Mouse (Mus musculus) MEL (cell line): Measurements from ENCODE around the gene Lipt1. TPM values are rescaled to one million over a fixed set of nuclear protein-coding genes. Genes with fewer than 3 reads are reported as not detected.
A peak's percentile ranks its signal among the peaks of the same experiment; 100 is the strongest.

Source experiments
- DNase-seq: peaks from one replicate; pipeline ENCODE4 v3.0.0; 2011; ENCODE audit warnings: low read depth, low spot score
- H3K27ac ChIP-seq: 2 replicates; pipeline ENCODE4 v1.5.1; 2012; ENCODE audit warnings: low read depth, mild to moderate bottlenecking, control low read depth, low read length, moderate library complexity; ENCODE audit not compliant: control insufficient read depth
- H3K27me3 ChIP-seq, 2 experiments: fragments of 150-350 bp in 1 of 2; sonication (generic) in 1 of 2; 2 replicates each; pipeline ENCODE4 v1.6.1; 2012; ENCODE audit warnings: low read length in 2 of 2, mild to moderate bottlenecking in 2 of 2, improper control_type of control experiment in 1 of 2, moderate library complexity in 1 of 2; ENCODE audit not compliant: insufficient read depth in 2 of 2, control insufficient read depth in 1 of 2
- H3K36me3 ChIP-seq, 2 experiments: 2 replicates each; pipeline ENCODE4 v1.6.1; 2012 to 2014; ENCODE audit warnings: low read length in 2 of 2, improper control_type of control experiment in 1 of 2, inconsistent platforms in 1 of 2, mild to moderate bottlenecking in 1 of 2; ENCODE audit not compliant: insufficient read depth in 2 of 2, control insufficient read depth in 1 of 2
- H3K4me1 ChIP-seq, 2 experiments: fragments of 150-350 bp in 1 of 2; sonication (generic) in 1 of 2; 2 replicates each; pipeline ENCODE4 v1.6.1; 2012; ENCODE audit warnings: low read length in 2 of 2, improper control_type of control experiment in 1 of 2, mild to moderate bottlenecking in 1 of 2; ENCODE audit not compliant: insufficient read depth in 2 of 2, control insufficient read depth in 1 of 2
- H3K4me3 ChIP-seq, 2 experiments: fragments of 150-350 bp in 1 of 2; sonication (generic) in 1 of 2; 2 replicates each; pipeline ENCODE4 v1.5.1; 2012; ENCODE audit warnings: low read depth in 2 of 2, low read length in 2 of 2, mild to moderate bottlenecking in 2 of 2, moderate library complexity in 2 of 2, control low read depth in 1 of 2, improper control_type of control experiment in 1 of 2; ENCODE audit not compliant: control insufficient read depth in 1 of 2, insufficient read depth in 1 of 2
- H3K79me2 ChIP-seq: 2 replicates; pipeline ENCODE4 v1.6.1; 2012; ENCODE audit warnings: mild to moderate bottlenecking, low read length, moderate library complexity; ENCODE audit not compliant: control insufficient read depth, poor library complexity, insufficient read depth
- H3K9ac ChIP-seq: 2 replicates; pipeline ENCODE4 v1.6.1; 2012; ENCODE audit warnings: low read depth, mild to moderate bottlenecking, control low read depth, low read length, moderate library complexity; ENCODE audit not compliant: control insufficient read depth, poor library complexity, severe bottlenecking
- H3K9me3 ChIP-seq: fragments of 150-350 bp; sonication (generic); replicated peaks from 2 replicates; pipeline ENCODE4 v1.6.1; 2012; ENCODE audit warnings: mild to moderate bottlenecking, low read length, improper control_type of control experiment, moderate library complexity; ENCODE audit not compliant: insufficient read depth
- BHLHE40 ChIP-seq: IDR thresholded peaks from 2 replicates; pipeline ENCODE4 v1.6.1; 2012; ENCODE audit warnings: low read depth, mild to moderate bottlenecking, inconsistent platforms, low read length, improper control_type of control experiment, borderline replicate concordance
- CHD1 ChIP-seq: IDR thresholded peaks from 2 replicates; pipeline ENCODE4 v1.6.1; 2012; ENCODE audit warnings: low read depth, mild to moderate bottlenecking, inconsistent platforms, low read length, improper control_type of control experiment
- CHD2 ChIP-seq: IDR thresholded peaks from 2 replicates; pipeline ENCODE4 v1.6.1; 2011; ENCODE audit warnings: low read length, improper control_type of control experiment
- CTCF ChIP-seq, 3 experiments: IDR thresholded peaks in 2 of 3; conservative IDR thresholded peaks in 1 of 3; 2 replicates each; pipeline ENCODE4 v1.5.1; 2011 to 2012; ENCODE audit warnings: low read length in 3 of 3, low read depth in 2 of 3, mild to moderate bottlenecking in 2 of 3, improper control_type of control experiment in 1 of 3, inconsistent platforms in 1 of 3, mixed read lengths in 1 of 3, moderate library complexity in 1 of 3; ENCODE audit not compliant: control insufficient read depth in 1 of 3, insufficient read depth in 1 of 3, poor library complexity in 1 of 3, severe bottlenecking in 1 of 3
- E2F4 ChIP-seq: IDR thresholded peaks from 2 replicates; pipeline ENCODE4 v1.6.1; 2011; ENCODE audit warnings: low read depth, low read length, improper control_type of control experiment, borderline replicate concordance
- ELF1 ChIP-seq: IDR thresholded peaks from 2 replicates; pipeline ENCODE4 v1.6.1; 2014; ENCODE audit warnings: low read depth, mild to moderate bottlenecking, inconsistent platforms, low read length, improper control_type of control experiment, moderate library complexity
- EP300 ChIP-seq, 2 experiments: IDR thresholded peaks; 2 replicates each; pipeline ENCODE4 v1.6.1; 2011; ENCODE audit warnings: improper control_type of control experiment in 2 of 2, low read length in 2 of 2, low read depth in 1 of 2, mild to moderate bottlenecking in 1 of 2
- ETS1 ChIP-seq: IDR thresholded peaks from 2 replicates; pipeline ENCODE4 v1.6.1; 2012; ENCODE audit warnings: low read depth, mild to moderate bottlenecking, inconsistent platforms, low read length, improper control_type of control experiment, moderate library complexity
- GATA1 ChIP-seq: IDR thresholded peaks from 2 replicates; pipeline ENCODE4 v1.6.1; 2011; ENCODE audit warnings: low read depth, low read length, improper control_type of control experiment
- HCFC1 ChIP-seq: IDR thresholded peaks from 2 replicates; pipeline ENCODE4 v1.6.1; 2012; ENCODE audit warnings: low read depth, mild to moderate bottlenecking, inconsistent platforms, low read length, improper control_type of control experiment, moderate library complexity
- KAT2A ChIP-seq: conservative IDR thresholded peaks from 2 replicates; pipeline ENCODE4 v1.6.1; 2012; ENCODE audit warnings: low read depth, low read length, improper control_type of control experiment, inconsistent platforms
- MAFK ChIP-seq: IDR thresholded peaks from 2 replicates; pipeline ENCODE4 v1.6.1; 2011; ENCODE audit warnings: low read depth, mild to moderate bottlenecking, low read length, improper control_type of control experiment, borderline replicate concordance
- MAZ ChIP-seq: IDR thresholded peaks from 2 replicates; pipeline ENCODE4 v1.6.1; 2012; ENCODE audit warnings: low read depth, mild to moderate bottlenecking, inconsistent platforms, low read length, improper control_type of control experiment
- MEF2A ChIP-seq: IDR thresholded peaks from 2 replicates; pipeline ENCODE4 v1.6.1; 2014; ENCODE audit warnings: low read depth, mild to moderate bottlenecking, inconsistent platforms, low read length, improper control_type of control experiment; ENCODE audit not compliant: poor library complexity, insufficient replicate concordance, severe bottlenecking; ENCODE audit errors: extremely low read depth
- MXI1 ChIP-seq: IDR thresholded peaks from 2 replicates; pipeline ENCODE4 v1.6.1; 2011; ENCODE audit warnings: mild to moderate bottlenecking, low read depth, low read length, improper control_type of control experiment
- MYB ChIP-seq: IDR thresholded peaks from 2 replicates; pipeline ENCODE4 v1.6.1; 2011; ENCODE audit warnings: mild to moderate bottlenecking, low read depth, low read length, improper control_type of control experiment
- MYC ChIP-seq: IDR thresholded peaks from 2 replicates; pipeline ENCODE4 v1.6.1; 2011; ENCODE audit warnings: low read depth, mild to moderate bottlenecking, low read length, improper control_type of control experiment, moderate library complexity
- NELFE ChIP-seq: IDR thresholded peaks from 2 replicates; pipeline ENCODE4 v1.6.1; 2011; ENCODE audit warnings: low read depth, low read length, improper control_type of control experiment
- NRF1 ChIP-seq: IDR thresholded peaks from 2 replicates; pipeline ENCODE4 v1.6.1; 2014; ENCODE audit warnings: low read depth, mild to moderate bottlenecking, inconsistent platforms, low read length, improper control_type of control experiment, moderate library complexity; ENCODE audit not compliant: poor library complexity, insufficient read depth, severe bottlenecking
- POLR2A ChIP-seq, 2 experiments: IDR thresholded peaks; 2 replicates each; pipeline ENCODE4 v1.6.1; 2011 to 2012; ENCODE audit warnings: low read length in 2 of 2, mild to moderate bottlenecking in 2 of 2, control low read depth in 1 of 2, improper control_type of control experiment in 1 of 2, low read depth in 1 of 2, moderate library complexity in 1 of 2; ENCODE audit not compliant: control insufficient read depth in 1 of 2, insufficient read depth in 1 of 2, poor library complexity in 1 of 2
- POLR2AphosphoS2 ChIP-seq: IDR thresholded peaks from 2 replicates; pipeline ENCODE4 v1.6.1; 2011; ENCODE audit warnings: low read length, improper control_type of control experiment
- POLR2AphosphoS5 ChIP-seq: IDR thresholded peaks from 2 replicates; pipeline ENCODE4 v1.6.1; 2012; ENCODE audit warnings: low read depth, borderline replicate concordance, mild to moderate bottlenecking, inconsistent platforms, low read length, moderate library complexity, mixed read lengths
- RAD21 ChIP-seq: IDR thresholded peaks from 2 replicates; pipeline ENCODE4 v1.6.1; 2011; ENCODE audit warnings: mild to moderate bottlenecking, low read depth, low read length, improper control_type of control experiment
- RCOR1 ChIP-seq: IDR thresholded peaks from 2 replicates; pipeline ENCODE4 v1.6.1; 2012; ENCODE audit warnings: low read depth, mild to moderate bottlenecking, inconsistent platforms, low read length, improper control_type of control experiment
- SIN3A ChIP-seq: IDR thresholded peaks from 2 replicates; pipeline ENCODE4 v1.6.1; 2012; ENCODE audit warnings: low read length, improper control_type of control experiment, inconsistent platforms
- TAL1 ChIP-seq: IDR thresholded peaks from 2 replicates; pipeline ENCODE4 v1.6.1; 2012; ENCODE audit warnings: mild to moderate bottlenecking, inconsistent platforms, low read length, moderate library complexity, mixed read lengths
- TCF12 ChIP-seq: IDR thresholded peaks from 2 replicates; pipeline ENCODE4 v1.6.1; 2014; ENCODE audit warnings: low read depth, mild to moderate bottlenecking, inconsistent platforms, low read length, improper control_type of control experiment, moderate library complexity
- USF1 ChIP-seq: IDR thresholded peaks from 2 replicates; pipeline ENCODE4 v1.6.1; 2014; ENCODE audit warnings: low read depth, mild to moderate bottlenecking, inconsistent platforms, low read length, improper control_type of control experiment, moderate library complexity
- USF2 ChIP-seq, 2 experiments: IDR thresholded peaks; 2 replicates each; pipeline ENCODE4 v1.6.1; 2011 to 2012; ENCODE audit warnings: improper control_type of control experiment in 2 of 2, low read length in 2 of 2, borderline replicate concordance in 1 of 2, inconsistent platforms in 1 of 2, low read depth in 1 of 2, mild to moderate bottlenecking in 1 of 2; ENCODE audit not compliant: insufficient read depth in 1 of 2
- ZC3H11A ChIP-seq: IDR thresholded peaks from 2 replicates; pipeline ENCODE4 v1.6.1; 2012; ENCODE audit warnings: low read depth, mild to moderate bottlenecking, inconsistent platforms, low read length, improper control_type of control experiment
- ZKSCAN1 ChIP-seq: IDR thresholded peaks from 2 replicates; pipeline ENCODE4 v1.6.1; 2012; ENCODE audit warnings: low read depth, mild to moderate bottlenecking, inconsistent platforms, low read length, improper control_type of control experiment, moderate library complexity
- ZMIZ1 ChIP-seq: IDR thresholded peaks from 2 replicates; pipeline ENCODE4 v1.6.1; 2012; ENCODE audit warnings: low read depth, mild to moderate bottlenecking, inconsistent platforms, low read length, improper control_type of control experiment, moderate library complexity
- ZNF384 ChIP-seq: IDR thresholded peaks from 2 replicates; pipeline ENCODE4 v1.6.1; 2012; ENCODE audit warnings: low read depth, mild to moderate bottlenecking, inconsistent platforms, low read length, improper control_type of control experiment
- polyA plus RNA-seq, 2 experiments: library from polyadenylated mRNA; stranded (reverse) in 1 of 2; unstranded in 1 of 2; fragments of >175 nt in 1 of 2; fragments of >200 nt in 1 of 2; gene quantifications; 2 replicates each; pipeline versions ENCODE4 v1.2.1 to v1.2.4; 2012; ENCODE audit warnings: low replicate concordance in 2 of 2, low read depth in 1 of 2; ENCODE audit not compliant: insufficient read length in 2 of 2, insufficient read depth in 1 of 2, missing spikeins in 1 of 2
- total RNA-seq: library from RNA; depleted of rRNA; stranded (reverse); fragments of 300-350 nt; gene quantifications from 2 replicates; pipeline ENCODE4 v1.2.3, GENCODE M21; 2012

The Lipt1 gene
- total and polyA plus RNA-seq, 3 experiments = 7.1 to 7.9 TPM; not detected in 1

- H3K4me3 ChIP-seq = peak overlapping the region; percentile 81 to 82
- peak; percentile 96 for DNase-seq
- no peaks in the 10 kb centered on the region for H3K27me3 ChIP-seq
- peaks cover 0 to 13% of the 10 kb centered on the region in 2 experiments; a peak in 2 of 4 replicates for H3K36me3 ChIP-seq
- no peaks in the 10 kb centered on the region for H3K9me3 ChIP-seq
- peak overlapping the region; percentile 89 for H3K27ac ChIP-seq
- peaks cover 2 to 13% of the 10 kb centered on the region in 2 experiments; a peak in 3 of 4 replicates for H3K4me1 ChIP-seq
- H3K9ac ChIP-seq = peak overlapping the region; percentile 78
- no peaks in the 10 kb centered on the region; the same call in 1 of the 2 replicates for H3K79me2 ChIP-seq
- TF ChIP-seq RCOR1 (no peak; the same call in 1 of the 2 replicates), SIN3A (peak; percentile 96), ZNF384 (peak; percentile 64; the same call in 1 of the 2 replicates), MEF2A (no peak), BHLHE40 (peak; percentile 76; the same call in 1 of the 2 replicates), ZKSCAN1 (0 out of 2 replicates have a peak, but pooled peaks have one; percentile 27), NRF1 (peak; percentile 56; the same call in 1 of the 2 replicates), MXI1 (peak; percentile 99), POLR2AphosphoS5 (no peak), POLR2A (IDR thresholded peaks at IDR 0.05; ENCODE audit: control insufficient read depth in 1 of 2, insufficient read depth in 1 of 2, low read depth in 1 of 2, low read length in 2 of 2, poor library complexity in 1 of 2) (peak; percentile 55 to 80; a peak in 3 of 4 replicates), CHD1 (0 out of 2 replicates have a peak, but pooled peaks have one; percentile 82), ELF1 (peak; percentile 78), TCF12 (peak; percentile 45; the same call in 1 of the 2 replicates), ZC3H11A (no peak), GATA1 (0 out of 2 replicates have a peak, but pooled peaks have one; percentile 16), EP300 (IDR thresholded peaks at IDR 0.05; ENCODE audit: low read depth in 1 of 2, low read length in 2 of 2) (peak in 1 of 2 experiments; percentile 15; a peak in 1 of 4 replicates), USF1 (peak; percentile 63), RAD21 (no peak), TAL1 (no peak), KAT2A (peak; percentile 70; the same call in 1 of the 2 replicates), HCFC1 (peak; percentile 84), MAZ (peak; percentile 68; the same call in 1 of the 2 replicates), POLR2AphosphoS2 (peak; percentile 81; the same call in 1 of the 2 replicates), ZMIZ1 (peak; percentile 82), CHD2 (no peak), E2F4 (no peak), CTCF (IDR thresholded peaks at IDR 0.05 in 2 of 3, conservative IDR thresholded peaks at IDR 0.05 in 1 of 3; ENCODE audit: control insufficient read depth in 1 of 3, insufficient read depth in 1 of 3, low read depth in 2 of 3, low read length in 3 of 3, poor library complexity in 1 of 3, severe bottlenecking in 1 of 3) (no peak), MYB (0 out of 2 replicates have a peak, but pooled peaks have one; percentile 41), MAFK (no peak), NELFE (peak; percentile 86), MYC (peak; percentile 95), ETS1 (peak; percentile 60; the same call in 1 of the 2 replicates), USF2 (IDR thresholded peaks at IDR 0.05; ENCODE audit: borderline replicate concordance in 1 of 2, insufficient read depth in 1 of 2, low read depth in 1 of 2, low read length in 2 of 2) (no peak)
Measured at GRCm38 (mm10) chr1:37872131-37873067, 861 bp downstream of the Lipt1 start.
